Mouse (Mus musculus) small intestine, adult 2 months (tissue): ENCODE measurements around the gene Fosl1.

ENCODE experiments used
- CTCF ChIP-seq: fragments of 200-500 bp; IDR thresholded peaks from 2 replicates; pipeline ENCODE4 v1.5.1; 2012; ENCODE audit warnings: low read depth, mild to moderate bottlenecking, control low read depth, inconsistent platforms, low read length, moderate library complexity, mixed read lengths; ENCODE audit not compliant: insufficient replicate concordance, insufficient read length; ENCODE audit errors: extremely low read depth
- POLR2A ChIP-seq: fragments of 200-500 bp; IDR thresholded peaks from 2 replicates; pipeline ENCODE4 v1.6.1; 2012; ENCODE audit warnings: low read depth, mild to moderate bottlenecking, control low read depth, inconsistent platforms, low read length, moderate library complexity

- TF ChIP-seq CTCF (no peak), POLR2A (no peak)
Measured at GRCm38 (mm10) chr19:5500330-5500875, 53.1 kb downstream of the Fosl1 start.
